Mouse (Mus musculus): Measurements from ENCODE around the gene Ndufa9. TPM values are rescaled to one million over a fixed set of nuclear protein-coding genes. Genes with fewer than 3 reads are reported as not detected.

Gene Ndufa9
- total and polyA plus RNA-seq, 2 experiments from 2014 or later = 133 to 247 TPM

- no peaks in the 10 kb centered on the region for H3K27me3 ChIP-seq (ENCODE audit: insufficient read depth, low read length)
- no peaks in the 10 kb centered on the region for H3K9me3 ChIP-seq (ENCODE audit: low read length)
- TF ChIP-seq CTCF (IDR thresholded peaks at IDR 0.05; ENCODE audit: low read depth) = no peak
- H3K9ac ChIP-seq (replicated peaks; ENCODE audit: low read length) = no peak overlapping the region
- ATAC-seq (no peak), DNase-seq (ENCODE audit: low spot score) (no peak)
- no peak overlapping the region for H3K27ac ChIP-seq
- H3K4me3 ChIP-seq (ENCODE audit: low read length) = no peak overlapping the region
- H3K36me3 ChIP-seq (ENCODE audit: insufficient read depth, low read length) = peaks cover 7% of the 10 kb centered on the region; the same call in 1 of the 2 replicates
- WGBS = 51% methylated on average over 6 of the region's 6 CpGs
- no peak overlapping the region for H3K4me2 ChIP-seq (ENCODE audit: low read depth, low read length)
- H3K4me1 ChIP-seq (ENCODE audit: insufficient read depth, low read length) = no peaks in the 10 kb centered on the region
These were observed 33.7 kb downstream of the Ndufa9 start for GRCm38 (mm10) chr6:126815206-126815750.

- WGBS = 90% methylated on average over 4 of the region's 4 CpGs
- DNase-seq (ENCODE audit: low spot score) = no peak
- Histone ChIP-seq H3K27me3 (ENCODE audit: insufficient read depth, low read length) (no peaks in the 10 kb centered on the region), H3K27ac (no peak overlapping the region), H3K9me3 (ENCODE audit: low read length) (no peaks in the 10 kb centered on the region), H3K9ac (replicated peaks; ENCODE audit: low read length) (no peak overlapping the region), H3K4me2 (ENCODE audit: low read depth, low read length) (no peak overlapping the region), H3K36me3 (ENCODE audit: insufficient read depth, low read length) (no peaks in the 10 kb centered on the region), H3K4me1 (ENCODE audit: insufficient read depth, low read length) (no peaks in the 10 kb centered on the region), H3K4me3 (ENCODE audit: low read length) (no peak overlapping the region)
- no peak for TF ChIP-seq CTCF (IDR thresholded peaks at IDR 0.05; ENCODE audit: low read depth)
- no peak for ATAC-seq
These were observed 37.5 kb downstream of the Ndufa9 start for GRCm38 (mm10) chr6:126811481-126811880.

GRCm38 (mm10) chr6:126808561-126808960 lies 40.4 kb downstream of the Ndufa9 start:
- no peaks in the 10 kb centered on the region for H3K4me1 ChIP-seq (ENCODE audit: insufficient read depth, low read length)
- no peak for TF ChIP-seq CTCF (IDR thresholded peaks at IDR 0.05; ENCODE audit: low read depth)
- no peaks in the 10 kb centered on the region for H3K9me3 ChIP-seq (ENCODE audit: low read length)
- no peaks in the 10 kb centered on the region for H3K27me3 ChIP-seq (ENCODE audit: insufficient read depth, low read length)
- no peak for DNase-seq (ENCODE audit: low spot score)
- WGBS = 78% methylated on average over 8 of the region's 8 CpGs
- ATAC-seq = no peak
- H3K4me3 ChIP-seq (ENCODE audit: low read length) = no peak overlapping the region
- H3K4me2 ChIP-seq (ENCODE audit: low read depth, low read length) = no peak overlapping the region
- H3K27ac ChIP-seq = no peak overlapping the region
- H3K9ac ChIP-seq (replicated peaks; ENCODE audit: low read length) = no peak overlapping the region
- H3K36me3 ChIP-seq (ENCODE audit: insufficient read depth, low read length) = no peaks in the 10 kb centered on the region

GRCm38 (mm10) chr6:126808134-126808533 lies 40.8 kb downstream of the Ndufa9 start:
- no peak overlapping the region for H3K9ac ChIP-seq (replicated peaks; ENCODE audit: low read length)
- H3K4me2 ChIP-seq (ENCODE audit: low read depth, low read length) = no peak overlapping the region
- no peaks in the 10 kb centered on the region for H3K4me1 ChIP-seq (ENCODE audit: insufficient read depth, low read length)
- no peaks in the 10 kb centered on the region for H3K27me3 ChIP-seq (ENCODE audit: insufficient read depth, low read length)
- H3K27ac ChIP-seq = no peak overlapping the region
- no peak for TF ChIP-seq CTCF (IDR thresholded peaks at IDR 0.05; ENCODE audit: low read depth)
- H3K9me3 ChIP-seq (ENCODE audit: low read length) = no peaks in the 10 kb centered on the region
- no peak for DNase-seq (ENCODE audit: low spot score)
- ATAC-seq = no peak
- WGBS = 71% methylated on average over 4 of the region's 4 CpGs
- H3K4me3 ChIP-seq (ENCODE audit: low read length) = no peak overlapping the region
- H3K36me3 ChIP-seq (ENCODE audit: insufficient read depth, low read length) = no peaks in the 10 kb centered on the region

GRCm38 (mm10) chr6:126806783-126807182 lies 42.2 kb downstream of the Ndufa9 start:
- Histone ChIP-seq H3K4me2 (ENCODE audit: low read depth, low read length) (no peak overlapping the region), H3K36me3 (ENCODE audit: insufficient read depth, low read length) (no peaks in the 10 kb centered on the region), H3K27ac (no peak overlapping the region), H3K4me1 (ENCODE audit: insufficient read depth, low read length) (no peaks in the 10 kb centered on the region), H3K4me3 (ENCODE audit: low read length) (no peak overlapping the region), H3K9me3 (ENCODE audit: low read length) (no peaks in the 10 kb centered on the region), H3K27me3 (ENCODE audit: insufficient read depth, low read length) (no peaks in the 10 kb centered on the region), H3K9ac (replicated peaks; ENCODE audit: low read length) (no peak overlapping the region)
- TF ChIP-seq CTCF (IDR thresholded peaks at IDR 0.05; ENCODE audit: low read depth) = peak; percentile 38
- ATAC-seq (no peak), DNase-seq (ENCODE audit: low spot score) (no peak)
- WGBS = 79% methylated on average over 3 of the region's 3 CpGs

- H3K4me2 ChIP-seq (ENCODE audit: low read depth, low read length) = no peak overlapping the region
- no peak for TF ChIP-seq CTCF (IDR thresholded peaks at IDR 0.05; ENCODE audit: low read depth)
- 22% methylated on average over 11 of the region's 11 CpGs for WGBS
- DNase-seq (ENCODE audit: low spot score) (peak; percentile 11), ATAC-seq (0 out of 2 replicates have a peak, but pooled peaks have one; percentile 35)
- H3K27me3 ChIP-seq (ENCODE audit: insufficient read depth, low read length) = no peaks in the 10 kb centered on the region
- no peaks in the 10 kb centered on the region for H3K4me1 ChIP-seq (ENCODE audit: insufficient read depth, low read length)
- H3K36me3 ChIP-seq (ENCODE audit: insufficient read depth, low read length) = no peaks in the 10 kb centered on the region
- no peaks in the 10 kb centered on the region for H3K9me3 ChIP-seq (ENCODE audit: low read length)
- H3K4me3 ChIP-seq (ENCODE audit: low read length) = no peak overlapping the region
- H3K9ac ChIP-seq (replicated peaks; ENCODE audit: low read length) = no peak overlapping the region
- no peak overlapping the region for H3K27ac ChIP-seq
These were observed 46.0 kb downstream of the Ndufa9 start for GRCm38 (mm10) chr6:126802946-126803345.

- no peak overlapping the region for H3K4me3 ChIP-seq (ENCODE audit: low read length)
- H3K4me2 ChIP-seq (ENCODE audit: low read depth, low read length) = no peak overlapping the region
- H3K9me3 ChIP-seq (ENCODE audit: low read length) = no peaks in the 10 kb centered on the region
- no peaks in the 10 kb centered on the region for H3K27me3 ChIP-seq (ENCODE audit: insufficient read depth, low read length)
- H3K4me1 ChIP-seq (ENCODE audit: insufficient read depth, low read length) = no peaks in the 10 kb centered on the region
- H3K36me3 ChIP-seq (ENCODE audit: insufficient read depth, low read length) = no peaks in the 10 kb centered on the region
- H3K9ac ChIP-seq (replicated peaks; ENCODE audit: low read length) = no peak overlapping the region
- WGBS = 74% methylated on average over 6 of the region's 6 CpGs
- DNase-seq (ENCODE audit: low spot score) = no peak
- no peak for TF ChIP-seq CTCF (IDR thresholded peaks at IDR 0.05; ENCODE audit: low read depth)
- ATAC-seq = no peak
- H3K27ac ChIP-seq = no peak overlapping the region
These were observed 54.2 kb downstream of the Ndufa9 start for GRCm38 (mm10) chr6:126794751-126795150.
